Mouse (Mus musculus): ENCODE results near the gene Snrpa. TPM values are rescaled to one million over a fixed set of nuclear protein-coding genes. Genes with fewer than 3 reads are reported as not detected.
"Not testable (repeated sequence)": the region's sequence is repeated elsewhere in the genome, so short reads cannot be mapped to it uniquely, and the experiment has no call there.

Snrpa gene
- total and polyA plus RNA-seq, 3 experiments = 67.1 to 233 (median 123) TPM

GRCm38 (mm10) chr7:27244088-27244487 is 48.0 kb upstream of the Snrpa start:
- H3K9ac ChIP-seq (ENCODE audit: insufficient read depth, low read depth); H3K79me2 ChIP-seq (replicated peaks; ENCODE audit: control insufficient read depth, extremely low read depth, insufficient read depth, poor library complexity, severe bottlenecking); H3K4me2 ChIP-seq (ENCODE audit: insufficient read depth, low read depth, poor library complexity, severe bottlenecking); H3K27me3 ChIP-seq (replicated peaks); H3K27ac ChIP-seq (ENCODE audit: insufficient read depth, low read depth); in situ Hi-C loops (cut with MboI; ENCODE audit: low pct_ligation_motif_present, low pct_unique_long_range_greater_than_20kb, low sequenced_read_pairs); H3K4me3 ChIP-seq (replicated peaks in 1 of 3; ENCODE audit: low read depth in 2 of 3, low read length in 2 of 3, poor library complexity in 1 of 3); dilution Hi-C loops (cut with MboI; ENCODE audit: extremely low pct_ligation_motif_present, extremely low pct_unique_long_range_greater_than_20kb, low sequenced_read_pairs); DNase-seq (ENCODE audit: extremely low read depth); H3K4me1 ChIP-seq (ENCODE audit: control insufficient read depth in 1 of 2, insufficient read depth in 2 of 2); H3K9me3 ChIP-seq (replicated peaks; ENCODE audit: low read length): not testable (repeated sequence)
- TF ChIP-seq CTCF (conservative IDR thresholded peaks at IDR 0.05 in 1 of 2, IDR thresholded peaks at IDR 0.05 in 1 of 2; ENCODE audit: low read depth in 2 of 2, low read length in 2 of 2) = peak; percentile 8 to 28; a peak in 2 of 4 replicates
- peaks cover 63 to 73% of the 10 kb centered on the region in 2 experiments for H3K36me3 ChIP-seq (replicated peaks in 1 of 2; ENCODE audit: control insufficient read depth in 1 of 2, insufficient read depth in 1 of 2, low read length in 1 of 2)

- Histone ChIP-seq H3K27ac (ENCODE audit: insufficient read depth, low read depth) (no peak overlapping the region), H3K9ac (ENCODE audit: insufficient read depth, low read depth) (no peak overlapping the region), H3K36me3 (replicated peaks in 1 of 2; ENCODE audit: control insufficient read depth in 1 of 2, insufficient read depth in 1 of 2, low read length in 1 of 2) (peaks cover 66 to 79% of the 10 kb centered on the region in 2 experiments), H3K27me3 (replicated peaks) (no peaks in the 10 kb centered on the region), H3K4me2 (ENCODE audit: insufficient read depth, low read depth, poor library complexity, severe bottlenecking) (no peak overlapping the region), H3K4me1 (ENCODE audit: control insufficient read depth in 1 of 2, insufficient read depth in 2 of 2) (peaks cover 0 to 7% of the 10 kb centered on the region in 2 experiments; a peak in 1 of 4 replicates), H3K79me2 (replicated peaks; ENCODE audit: control insufficient read depth, extremely low read depth, insufficient read depth, poor library complexity, severe bottlenecking) (no peaks in the 10 kb centered on the region), H3K4me3 (replicated peaks in 1 of 3; ENCODE audit: low read depth in 2 of 3, low read length in 2 of 3, poor library complexity in 1 of 3) (no peak overlapping the region), H3K9me3 (replicated peaks; ENCODE audit: low read length) (no peaks in the 10 kb centered on the region)
- DNase-seq (ENCODE audit: extremely low read depth) = no peak
- no peak for TF ChIP-seq ZNF384 (IDR thresholded peaks at IDR 0.05; ENCODE audit: low read depth, low read length)
- no peak for TF ChIP-seq NRF1 (IDR thresholded peaks at IDR 0.05; ENCODE audit: low read depth, low read length)
- TF ChIP-seq UBTF (IDR thresholded peaks at IDR 0.05; ENCODE audit: low read depth, low read length) = no peak
- no peak for TF ChIP-seq HCFC1 (IDR thresholded peaks at IDR 0.05; ENCODE audit: low read depth, low read length)
- no peak for TF ChIP-seq TBP (conservative IDR thresholded peaks at IDR 0.05; ENCODE audit: low read depth, low read length)
- no peak for TF ChIP-seq RAD21 (IDR thresholded peaks at IDR 0.05; ENCODE audit: low read depth, low read length)
- TF ChIP-seq BHLHE40 (IDR thresholded peaks at IDR 0.05; ENCODE audit: low read depth, low read length) = no peak
- no peak for TF ChIP-seq SMC3 (IDR thresholded peaks at IDR 0.05; ENCODE audit: low read depth, low read length)
- TF ChIP-seq USF1 (IDR thresholded peaks at IDR 0.05; ENCODE audit: low read depth, low read length) = no peak
- no peak for TF ChIP-seq MYC (IDR thresholded peaks at IDR 0.05; ENCODE audit: low read depth, low read length)
- no peak for TF ChIP-seq USF2 (conservative IDR thresholded peaks at IDR 0.05; ENCODE audit: low read depth, low read length)
- no peak for TF ChIP-seq POLR2A (IDR thresholded peaks at IDR 0.05; ENCODE audit: low read depth, low read length)
- in situ Hi-C loops (cut with MboI; ENCODE audit: low pct_ligation_motif_present, low pct_unique_long_range_greater_than_20kb, low sequenced_read_pairs) = no loop called here
- dilution Hi-C loops (cut with MboI; ENCODE audit: extremely low pct_ligation_motif_present, extremely low pct_unique_long_range_greater_than_20kb, low sequenced_read_pairs) = no loop called here
Observed at GRCm38 (mm10) chr7:27243211-27243610, 47.1 kb upstream of the Snrpa start.

GRCm38 (mm10) chr7:27238568-27238967 is 42.5 kb upstream of the Snrpa start:
- Histone ChIP-seq H3K9me3 (replicated peaks; ENCODE audit: low read length) (no peaks in the 10 kb centered on the region), H3K9ac (ENCODE audit: insufficient read depth, low read depth) (no peak overlapping the region), H3K27ac (ENCODE audit: insufficient read depth, low read depth) (no peak overlapping the region), H3K79me2 (replicated peaks; ENCODE audit: control insufficient read depth, extremely low read depth, insufficient read depth, poor library complexity, severe bottlenecking) (no peaks in the 10 kb centered on the region), H3K36me3 (replicated peaks in 1 of 2; ENCODE audit: control insufficient read depth in 1 of 2, insufficient read depth in 1 of 2, low read length in 1 of 2) (peaks cover 48 to 72% of the 10 kb centered on the region in 2 experiments), H3K4me1 (ENCODE audit: control insufficient read depth in 1 of 2, insufficient read depth in 2 of 2) (peaks cover 7 to 16% of the 10 kb centered on the region in 2 experiments), H3K4me2 (ENCODE audit: insufficient read depth, low read depth, poor library complexity, severe bottlenecking) (no peak overlapping the region), H3K27me3 (replicated peaks) (no peaks in the 10 kb centered on the region), H3K4me3 (replicated peaks in 1 of 3; ENCODE audit: low read depth in 2 of 3, low read length in 2 of 3, poor library complexity in 1 of 3) (no peak overlapping the region)
- TF ChIP-seq ZKSCAN1 (IDR thresholded peaks at IDR 0.05; ENCODE audit: borderline replicate concordance, low read depth, low read length) (no peak), TCF12 (IDR thresholded peaks at IDR 0.05; ENCODE audit: low read depth, low read length) (no peak), SIN3A (IDR thresholded peaks at IDR 0.05; ENCODE audit: low read length) (no peak), PAX5 (IDR thresholded peaks at IDR 0.05; ENCODE audit: low read length) (no peak), ZC3H11A (IDR thresholded peaks at IDR 0.05; ENCODE audit: low read depth, low read length) (no peak)
- in situ Hi-C loops (cut with MboI; ENCODE audit: low pct_ligation_motif_present, low pct_unique_long_range_greater_than_20kb, low sequenced_read_pairs) (no loop called here), dilution Hi-C loops (cut with MboI; ENCODE audit: extremely low pct_ligation_motif_present, extremely low pct_unique_long_range_greater_than_20kb, low sequenced_read_pairs) (no loop called here)
- DNase-seq (ENCODE audit: extremely low read depth) = no peak

Data from CH12.LX (cell line).